Mouse (Mus musculus) liver, embryonic 12.5 days (tissue): Measurements from ENCODE around the gene Ptger1. TPM values are rescaled to one million over a fixed set of nuclear protein-coding genes. Genes with fewer than 3 reads are reported as not detected.

Experiments
- ATAC-seq: fragments of 200-750 bp; cut with Nextera tagmentation; 2 replicates; pipeline ENCODE4 v1.8.0; 2017; ENCODE audit warnings: moderate number of reproducible peaks, mild to moderate bottlenecking, moderate library complexity
- H3K27ac ChIP-seq: fragments of 300-500 bp; sonication (generic); 2 replicates; pipeline ENCODE4 v1.5.1; 2016; ENCODE audit warnings: mild to moderate bottlenecking
- H3K27me3 ChIP-seq: fragments of 300-500 bp; sonication (generic); replicated peaks from 2 replicates; pipeline ENCODE4 v1.6.1; 2016; ENCODE audit warnings: mild to moderate bottlenecking, moderate library complexity
- H3K36me3 ChIP-seq: fragments of 300-500 bp; sonication (generic); 2 replicates; pipeline ENCODE4 v1.6.1; 2016; ENCODE audit warnings: mild to moderate bottlenecking, moderate library complexity
- H3K4me1 ChIP-seq: fragments of 300-500 bp; sonication (generic); 2 replicates; pipeline ENCODE4 v1.6.1; 2016
- H3K4me2 ChIP-seq: fragments of 300-500 bp; sonication (generic); 2 replicates; pipeline ENCODE4 v1.6.1; 2016; ENCODE audit warnings: mild to moderate bottlenecking, moderate library complexity
- H3K4me3 ChIP-seq: fragments of 300-500 bp; sonication (generic); 2 replicates; pipeline ENCODE4 v1.5.1; 2016; ENCODE audit warnings: mild to moderate bottlenecking, moderate library complexity
- H3K9ac ChIP-seq: fragments of 300-500 bp; sonication (generic); 2 replicates; pipeline ENCODE4 v1.6.1; 2016; ENCODE audit warnings: mild to moderate bottlenecking, moderate library complexity
- H3K9me3 ChIP-seq: fragments of 300-500 bp; sonication (generic); replicated peaks from 2 replicates; pipeline ENCODE4 v1.6.1; 2016; ENCODE audit warnings: mild to moderate bottlenecking, moderate library complexity
- WGBS: fragments of 180-500 bp; shearing (Covaris S2); methylation state at CpG from one replicate; pipeline ENCODE4 v1.1.7; 2016; ENCODE audit not compliant: insufficient replicate concordance; 5-methylcytosine and 5-hydroxymethylcytosine counted together
- polyA plus RNA-seq: library from polyadenylated mRNA; unstranded; fragments of >200 nt; fragmentation: Nextera tagmentation; extraction: Ambion mirVana; gene quantifications from 2 replicates; pipeline ENCODE4 v1.2.1, GENCODE M21; 2016

Gene Ptger1
- polyA plus RNA-seq, 1 experiment from 2014 or later: 0.25 TPM

DNA sequence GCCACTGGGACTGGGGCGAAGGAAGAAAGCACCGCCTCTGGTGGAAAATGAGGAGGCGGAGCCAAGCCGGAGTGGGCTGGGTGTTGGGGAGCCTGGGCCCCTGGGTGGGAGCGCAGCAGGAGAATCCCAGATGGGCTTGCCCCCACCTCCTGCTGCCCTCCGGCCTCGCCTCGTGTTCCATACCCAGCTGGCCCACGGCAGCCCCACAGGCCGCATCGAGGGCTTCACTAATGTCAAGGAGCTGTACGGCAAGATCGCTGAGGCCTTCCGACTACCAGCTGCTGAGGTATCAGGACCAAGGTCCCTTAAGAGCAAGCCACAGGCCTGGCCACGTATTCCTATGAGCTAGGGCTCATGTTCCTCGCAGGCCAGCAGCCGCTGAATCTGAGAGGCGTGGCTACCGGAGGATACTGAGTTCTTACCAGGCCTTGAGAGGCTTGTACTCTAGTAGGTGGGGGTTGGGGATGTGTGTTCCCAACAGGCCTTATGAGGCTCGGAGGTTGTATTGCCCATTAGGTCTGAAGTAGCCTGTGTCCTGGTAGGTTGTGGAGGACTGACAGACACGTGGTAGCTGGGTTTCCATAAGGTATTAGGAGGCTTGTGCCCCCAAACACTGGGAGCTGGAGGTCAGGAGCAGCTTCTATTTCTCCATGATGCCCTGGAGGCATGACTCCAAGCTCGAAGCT is 5.3 kb upstream of the Ptger1 start:
- H3K36me3 ChIP-seq: peaks cover 9% of the 10 kb centered on the region; the same call in 1 of the 2 replicates
- no peak overlapping the region for H3K4me3 ChIP-seq
- H3K9me3 ChIP-seq: no peaks in the 10 kb centered on the region
- no peak for ATAC-seq
- peak overlapping the region; percentile 4; the same call in 1 of the 2 replicates for H3K9ac ChIP-seq
- 38% methylated on average over 22 of the region's 22 CpGs for WGBS
- no peaks in the 10 kb centered on the region for H3K27me3 ChIP-seq
- no peak overlapping the region; the same call in 1 of the 2 replicates for H3K27ac ChIP-seq
- H3K4me2 ChIP-seq: peak overlapping the region; percentile 45
- H3K4me1 ChIP-seq: peaks cover 52% of the 10 kb centered on the region

DNA sequence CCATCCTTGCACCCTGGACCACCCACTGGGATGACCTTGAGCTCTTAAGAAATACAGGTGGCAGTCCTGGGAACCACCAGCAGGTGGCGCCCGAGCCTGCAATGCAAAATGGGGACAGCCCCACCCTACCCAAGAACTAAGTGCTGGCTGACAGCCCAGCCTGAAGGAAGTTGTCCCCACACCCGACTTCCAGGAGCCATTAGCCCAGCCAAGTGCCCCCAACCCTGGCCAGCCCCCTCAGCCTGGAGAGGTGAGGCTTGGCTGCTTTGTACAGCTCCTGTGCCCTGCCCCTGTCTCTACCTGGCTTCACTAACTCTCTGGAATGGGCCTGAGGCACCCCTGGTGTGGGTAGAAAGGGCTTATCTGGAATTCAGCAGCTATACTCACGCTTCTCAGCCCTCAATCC is 4.1 kb upstream of the Ptger1 start:
- WGBS: 3% methylated on average over 4 of the region's 4 CpGs
- H3K9ac ChIP-seq: no peak overlapping the region
- H3K27me3 ChIP-seq: peaks cover 8% of the 10 kb centered on the region
- no peaks in the 10 kb centered on the region for H3K9me3 ChIP-seq
- no peak overlapping the region for H3K4me2 ChIP-seq
- no peak overlapping the region for H3K4me3 ChIP-seq
- peaks cover 49% of the 10 kb centered on the region for H3K4me1 ChIP-seq
- ATAC-seq: peak; percentile 55
- peaks cover 5% of the 10 kb centered on the region; the same call in 1 of the 2 replicates for H3K36me3 ChIP-seq
- H3K27ac ChIP-seq: no peak overlapping the region

- H3K27ac ChIP-seq: no peak overlapping the region
Observed at GRCm38 (mm10) chr8:83664096-83664495, 2.4 kb upstream of the Ptger1 start.

GRCm38 (mm10) chr8:83664931-83665625 is 1.4 kb upstream of the Ptger1 start:
- no peak for ATAC-seq
- H3K27ac ChIP-seq: no peak overlapping the region
- no peak overlapping the region for H3K9ac ChIP-seq
- H3K4me3 ChIP-seq: no peak overlapping the region
- 56% methylated on average over 2 of the region's 2 CpGs for WGBS
- H3K9me3 ChIP-seq: no peaks in the 10 kb centered on the region
- peaks cover 60% of the 10 kb centered on the region for H3K4me1 ChIP-seq
- H3K36me3 ChIP-seq: peaks cover 18% of the 10 kb centered on the region
- no peak overlapping the region for H3K4me2 ChIP-seq
- peaks cover 26% of the 10 kb centered on the region for H3K27me3 ChIP-seq

More at GRCm38 (mm10) chr8:83664096-83664495, 2.4 kb upstream of the Ptger1 start:
- peaks cover 9% of the 10 kb centered on the region; the same call in 1 of the 2 replicates for H3K36me3 ChIP-seq
- no peak overlapping the region for H3K9ac ChIP-seq
- ATAC-seq: no peak
- peaks cover 62% of the 10 kb centered on the region for H3K4me1 ChIP-seq
- peaks cover 21% of the 10 kb centered on the region for H3K27me3 ChIP-seq
- H3K9me3 ChIP-seq: no peaks in the 10 kb centered on the region
- 85% methylated on average over 13 of the region's 13 CpGs for WGBS
- H3K4me3 ChIP-seq: no peak overlapping the region
- H3K4me2 ChIP-seq: no peak overlapping the region

- Histone ChIP-seq H3K9ac (no peak overlapping the region), H3K4me2 (no peak overlapping the region), H3K4me1 (peaks cover 42% of the 10 kb centered on the region), H3K27me3 (peaks cover 26% of the 10 kb centered on the region), H3K9me3 (no peaks in the 10 kb centered on the region), H3K27ac (peak overlapping the region; percentile 26; the same call in 1 of the 2 replicates), H3K4me3 (no peak overlapping the region), H3K36me3 (peaks cover 36% of the 10 kb centered on the region)
- ATAC-seq: no peak
- 86% methylated on average over 3 of the region's 3 CpGs for WGBS
Observed at GRCm38 (mm10) chr8:83666866-83667234, 372 bp downstream of the Ptger1 start.

DNA sequence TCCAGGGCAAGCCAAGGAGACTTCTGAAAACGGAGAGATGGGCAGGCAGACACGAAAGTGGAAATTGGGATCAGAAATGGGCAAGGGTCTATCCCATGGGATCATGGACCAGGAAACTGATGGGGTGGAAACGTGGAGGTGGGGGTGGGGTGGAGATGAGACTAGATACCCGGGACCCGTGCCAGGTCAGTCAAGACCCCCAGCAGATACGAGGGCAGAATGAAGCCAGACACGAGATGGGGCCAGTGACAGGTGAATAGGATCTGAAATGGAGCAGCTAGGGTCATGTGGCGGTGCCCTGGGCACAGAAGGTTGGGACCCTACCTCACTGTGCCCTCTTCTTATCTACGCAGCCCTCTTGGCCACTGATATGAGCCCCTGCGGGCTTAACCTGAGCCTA is 1.0 kb downstream of the Ptger1 start:
- no peaks in the 10 kb centered on the region for H3K9me3 ChIP-seq
- WGBS: 70% methylated on average over 10 of the region's 10 CpGs
- H3K36me3 ChIP-seq: peaks cover 43% of the 10 kb centered on the region
- no peak overlapping the region for H3K4me2 ChIP-seq
- no peak for ATAC-seq
- no peak overlapping the region for H3K4me3 ChIP-seq
- no peak overlapping the region for H3K27ac ChIP-seq
- no peak overlapping the region for H3K9ac ChIP-seq
- peaks cover 36% of the 10 kb centered on the region for H3K4me1 ChIP-seq
- peaks cover 26% of the 10 kb centered on the region for H3K27me3 ChIP-seq

DNA sequence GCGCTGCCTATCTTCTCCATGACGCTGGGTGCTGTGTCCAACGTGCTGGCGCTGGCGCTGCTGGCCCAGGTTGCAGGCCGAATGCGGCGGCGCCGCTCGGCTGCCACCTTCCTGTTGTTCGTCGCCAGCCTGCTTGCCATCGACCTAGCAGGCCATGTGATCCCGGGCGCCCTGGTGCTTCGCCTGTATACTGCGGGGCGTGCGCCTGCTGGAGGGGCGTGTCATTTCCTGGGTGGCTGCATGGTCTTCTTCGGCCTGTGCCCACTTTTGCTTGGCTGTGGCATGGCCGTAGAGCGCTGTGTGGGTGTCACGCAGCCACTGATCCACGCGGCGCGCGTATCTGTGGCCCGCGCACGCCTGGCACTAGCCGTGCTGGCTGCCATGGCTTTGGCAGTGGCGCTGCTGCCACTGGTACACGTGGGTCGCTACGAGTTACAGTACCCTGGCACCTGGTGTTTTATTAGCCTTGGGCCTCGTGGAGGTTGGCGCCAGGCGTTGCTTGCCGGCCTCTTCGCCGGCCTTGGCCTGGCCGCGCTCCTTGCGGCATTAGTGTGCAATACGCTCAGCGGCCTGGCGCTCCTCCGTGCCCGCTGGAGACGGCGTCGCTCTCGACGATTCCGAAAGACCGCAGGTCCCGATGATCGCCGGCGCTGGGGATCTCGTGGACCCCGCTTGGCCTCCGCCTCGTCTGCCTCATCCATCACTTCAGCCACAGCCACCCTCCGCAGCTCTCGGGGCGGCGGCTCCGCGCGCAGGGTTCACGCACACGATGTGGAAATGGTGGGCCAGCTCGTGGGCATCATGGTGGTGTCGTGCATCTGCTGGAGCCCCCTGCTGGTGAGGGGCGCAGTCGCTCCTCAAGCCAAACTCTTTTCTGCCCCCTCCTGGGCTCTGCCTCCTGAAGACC is 1.8 kb downstream of the Ptger1 start:
- Histone ChIP-seq H3K36me3 (peaks cover 50% of the 10 kb centered on the region), H3K27ac (no peak overlapping the region), H3K9ac (no peak overlapping the region), H3K4me3 (peak overlapping the region; percentile 32), H3K4me1 (peaks cover 30% of the 10 kb centered on the region), H3K4me2 (peak overlapping the region; percentile 63), H3K9me3 (no peaks in the 10 kb centered on the region), H3K27me3 (peaks cover 26% of the 10 kb centered on the region)
- 42% methylated on average over 80 of the region's 80 CpGs for WGBS
- ATAC-seq: 0 out of 2 replicates have a peak, but pooled peaks have one; percentile 27

DNA sequence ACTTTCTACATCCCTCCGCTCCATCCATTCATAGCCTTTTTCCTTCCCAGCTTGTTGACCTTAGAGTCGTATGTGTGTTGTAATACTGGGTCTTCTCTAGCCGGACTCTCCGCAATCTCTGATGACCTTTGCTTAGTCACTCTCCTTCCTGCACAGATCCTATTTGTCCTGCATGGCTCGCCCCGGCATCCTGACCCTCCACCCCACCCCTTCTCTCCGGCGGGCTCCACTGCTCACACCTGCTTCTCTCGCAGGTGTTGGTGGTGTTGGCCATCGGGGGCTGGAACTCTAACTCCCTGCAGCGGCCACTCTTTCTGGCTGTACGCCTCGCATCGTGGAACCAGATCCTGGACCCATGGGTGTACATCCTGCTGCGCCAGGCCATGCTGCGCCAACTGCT is 2.5 kb downstream of the Ptger1 start:
- H3K4me3 ChIP-seq: no peak overlapping the region
- no peak for ATAC-seq
- no peak overlapping the region for H3K27ac ChIP-seq
- peaks cover 58% of the 10 kb centered on the region for H3K36me3 ChIP-seq
- peaks cover 30% of the 10 kb centered on the region for H3K4me1 ChIP-seq
- no peaks in the 10 kb centered on the region for H3K9me3 ChIP-seq
- peak overlapping the region; percentile 63 for H3K4me2 ChIP-seq
- H3K9ac ChIP-seq: no peak overlapping the region
- 73% methylated on average over 16 of the region's 16 CpGs for WGBS
- peaks cover 26% of the 10 kb centered on the region for H3K27me3 ChIP-seq

GRCm38 (mm10) chr8:83672936-83673335 is 6.5 kb downstream of the Ptger1 start:
- 55% methylated on average over 5 of the region's 5 CpGs for WGBS
- no peak overlapping the region for H3K4me3 ChIP-seq
- peaks cover 14% of the 10 kb centered on the region for H3K4me1 ChIP-seq
- peaks cover 88% of the 10 kb centered on the region for H3K36me3 ChIP-seq
- ATAC-seq: no peak
- H3K27me3 ChIP-seq: peaks cover 13% of the 10 kb centered on the region
- H3K9me3 ChIP-seq: no peaks in the 10 kb centered on the region
- H3K27ac ChIP-seq: no peak overlapping the region
- H3K9ac ChIP-seq: no peak overlapping the region
- H3K4me2 ChIP-seq: no peak overlapping the region

GRCm38 (mm10) chr8:83674497-83674896 is 8.0 kb downstream of the Ptger1 start:
- Histone ChIP-seq H3K27me3 (0 out of 2 replicates have a peak, but pooled peaks cover under 1% of the 10 kb centered on the region), H3K9me3 (no peaks in the 10 kb centered on the region), H3K27ac (no peak overlapping the region), H3K9ac (no peak overlapping the region), H3K4me1 (no peaks in the 10 kb centered on the region), H3K4me2 (no peak overlapping the region), H3K4me3 (no peak overlapping the region), H3K36me3 (peaks cover 91% of the 10 kb centered on the region)
- WGBS: 82% methylated on average over 5 of the region's 5 CpGs
- ATAC-seq: no peak

DNA sequence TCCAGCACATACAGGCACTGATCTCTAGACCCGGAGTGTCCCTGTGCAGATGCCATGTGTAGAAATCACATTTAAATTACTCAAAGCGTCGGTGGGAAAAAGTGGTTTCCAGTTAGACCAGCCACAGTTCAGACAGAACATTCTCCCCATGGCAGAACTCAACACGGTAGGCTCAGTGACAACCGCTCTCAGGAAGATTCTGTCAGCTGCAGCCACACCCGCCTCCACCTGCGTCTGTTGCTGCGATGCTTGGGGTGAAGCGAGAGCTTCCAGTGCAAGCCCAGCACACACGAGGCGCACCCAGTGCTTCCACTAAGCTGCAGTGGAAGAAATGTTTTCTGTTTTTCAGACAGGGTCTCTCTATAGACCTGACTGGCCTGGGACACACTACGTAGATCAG is 13.4 kb downstream of the Ptger1 start:
- WGBS: 86% methylated on average over 12 of the region's 12 CpGs
- no peak overlapping the region for H3K4me3 ChIP-seq
- ATAC-seq: no peak
- peaks cover 88% of the 10 kb centered on the region for H3K36me3 ChIP-seq
- no peak overlapping the region for H3K9ac ChIP-seq
- H3K9me3 ChIP-seq: no peaks in the 10 kb centered on the region
- peaks cover 5% of the 10 kb centered on the region; the same call in 1 of the 2 replicates for H3K4me1 ChIP-seq
- no peak overlapping the region for H3K4me2 ChIP-seq
- no peaks in the 10 kb centered on the region for H3K27me3 ChIP-seq
- H3K27ac ChIP-seq: no peak overlapping the region
